Mouse (Mus musculus): ENCODE data around the gene Sesn3.
A peak's percentile ranks its signal among the peaks of the same experiment; 100 is the strongest.
"Not testable (repeated sequence)": the region's sequence is repeated elsewhere in the genome, so short reads cannot be mapped to it uniquely, and the experiment has no call there.

Sesn3 gene

DNA sequence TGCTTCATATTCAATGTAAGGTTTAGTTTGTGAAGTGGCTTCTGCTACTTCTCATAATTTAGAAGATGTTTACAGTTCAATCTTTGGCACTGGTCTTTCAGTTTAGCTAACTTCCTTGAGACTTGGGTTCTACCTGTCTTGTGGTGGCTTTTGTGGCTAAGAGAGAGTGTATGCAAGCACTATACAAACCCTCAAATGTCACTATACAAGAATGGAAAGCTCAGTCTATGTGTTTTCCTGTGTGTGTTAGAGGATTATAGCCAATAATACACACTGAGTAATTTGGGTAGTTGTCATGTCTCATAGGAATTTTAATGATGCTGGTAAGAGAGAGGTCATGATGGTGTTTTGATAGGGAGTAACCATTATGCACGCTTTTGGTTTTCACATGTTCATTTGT is 5.8 kb downstream of the Sesn3 start:
- DNase-seq: no peak

DNA sequence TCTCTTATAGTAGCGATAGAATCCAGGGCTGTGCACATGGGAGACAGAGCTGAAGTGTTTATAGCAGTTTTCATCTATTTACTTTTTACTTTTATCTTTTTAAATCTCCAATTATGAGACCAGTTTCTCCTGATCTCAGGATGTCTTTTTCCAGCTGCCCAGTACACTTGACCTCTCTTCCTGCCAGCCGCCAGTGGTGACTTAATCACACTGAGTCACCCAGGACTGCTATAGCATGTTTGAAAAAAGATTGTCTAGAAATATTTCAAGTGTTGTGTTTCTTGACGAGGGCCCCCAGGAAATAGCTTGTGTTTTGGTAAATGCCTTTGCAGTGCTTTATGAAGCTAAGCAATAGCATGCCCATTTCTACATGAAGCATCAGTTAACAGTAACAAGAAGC is 10.2 kb downstream of the Sesn3 start:
- DNase-seq: no peak

DNA sequence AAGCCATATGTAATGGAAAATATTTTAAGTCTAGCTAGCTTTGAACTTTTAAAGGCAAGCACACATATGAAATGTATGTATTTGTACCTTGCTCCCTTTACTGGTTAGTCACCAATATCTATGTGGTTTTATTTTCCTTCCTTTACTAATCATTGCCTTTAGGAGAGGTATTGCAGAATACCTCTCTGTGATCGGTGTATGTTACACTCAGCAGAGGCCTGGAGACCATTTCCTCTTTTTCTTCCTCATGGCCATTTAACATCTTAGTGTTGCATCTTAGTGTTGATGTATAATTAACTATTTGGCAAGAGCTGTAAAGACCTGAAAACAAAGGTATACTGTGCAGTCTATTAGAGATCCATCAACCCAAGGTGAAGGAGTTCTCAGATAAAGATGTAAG is 12.4 kb downstream of the Sesn3 start:
- DNase-seq: no peak

DNA sequence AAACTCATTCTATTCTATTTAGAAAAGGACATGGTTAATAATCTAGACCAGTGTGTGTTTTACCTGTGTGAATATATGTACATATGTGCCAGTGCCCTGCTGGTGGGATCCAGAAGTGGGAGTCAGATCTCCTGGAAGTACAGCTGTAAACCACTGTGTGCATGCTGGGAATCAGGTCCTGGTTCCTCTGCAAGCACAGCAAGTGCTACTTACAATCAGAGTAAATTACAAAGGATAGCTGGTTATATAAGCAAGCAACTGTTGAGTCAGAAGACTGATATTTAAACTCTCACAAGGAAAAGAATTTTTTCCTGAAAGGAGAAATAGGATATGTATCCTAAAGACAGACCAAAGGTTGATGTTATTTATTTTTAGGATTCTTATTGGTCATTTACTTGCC is 13.6 kb downstream of the Sesn3 start:
- no peak for DNase-seq

DNA sequence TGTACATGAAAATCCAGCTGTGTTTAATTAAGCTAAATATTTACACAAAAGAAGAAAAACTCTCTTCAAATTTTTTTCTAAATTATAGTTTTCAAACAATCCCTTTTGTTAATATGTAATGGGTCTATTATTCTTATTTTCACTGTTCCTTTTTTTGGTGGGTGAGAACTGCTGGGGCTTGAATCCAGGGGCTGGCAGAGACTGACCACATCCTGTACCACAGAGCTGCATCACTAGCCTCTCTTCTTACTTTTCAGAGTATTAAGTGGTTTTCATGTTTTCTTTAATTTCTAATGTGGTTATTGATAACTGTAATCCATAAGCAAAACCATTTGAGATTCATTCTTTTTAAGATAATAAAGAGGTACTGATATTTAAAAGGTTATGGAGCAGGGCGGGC is 19.0 kb downstream of the Sesn3 start:
- no peak for DNase-seq

DNA sequence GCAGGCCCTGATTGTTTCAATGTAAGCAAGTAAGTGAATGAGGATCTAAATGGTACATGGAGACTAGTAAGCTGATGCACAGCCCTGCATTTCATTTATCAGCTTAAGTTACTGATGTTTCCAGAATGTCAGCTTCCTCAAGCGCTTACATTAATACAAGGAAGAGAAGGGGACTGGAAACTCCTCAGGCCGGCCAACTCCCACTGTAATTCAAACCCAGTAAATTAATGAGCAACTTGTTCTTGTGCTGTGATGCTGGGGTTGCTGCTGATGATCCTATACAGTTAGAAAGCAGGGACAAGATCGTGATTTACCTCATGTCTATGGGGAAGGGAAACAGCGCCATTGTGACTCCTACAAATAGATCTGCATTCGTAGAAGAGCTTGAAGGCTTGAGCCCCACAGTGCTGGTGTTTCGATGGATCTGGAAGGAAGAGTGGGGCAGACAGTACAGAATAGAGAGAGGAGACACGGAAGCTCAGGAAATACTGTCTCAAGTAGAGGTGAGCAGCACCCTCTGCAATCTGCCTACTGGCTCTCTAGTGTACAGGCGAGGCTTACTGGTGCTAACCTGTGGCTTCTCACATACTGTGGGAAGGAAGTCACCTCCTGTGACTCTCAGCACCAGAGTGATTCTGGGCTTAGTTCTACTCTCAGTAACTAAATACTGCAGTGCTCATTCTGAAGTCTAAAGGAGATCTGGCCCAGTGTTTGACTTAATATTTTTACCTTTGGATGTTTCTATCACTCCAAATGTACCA is 21.0 kb downstream of the Sesn3 start:
- DNase-seq: no peak

DNA sequence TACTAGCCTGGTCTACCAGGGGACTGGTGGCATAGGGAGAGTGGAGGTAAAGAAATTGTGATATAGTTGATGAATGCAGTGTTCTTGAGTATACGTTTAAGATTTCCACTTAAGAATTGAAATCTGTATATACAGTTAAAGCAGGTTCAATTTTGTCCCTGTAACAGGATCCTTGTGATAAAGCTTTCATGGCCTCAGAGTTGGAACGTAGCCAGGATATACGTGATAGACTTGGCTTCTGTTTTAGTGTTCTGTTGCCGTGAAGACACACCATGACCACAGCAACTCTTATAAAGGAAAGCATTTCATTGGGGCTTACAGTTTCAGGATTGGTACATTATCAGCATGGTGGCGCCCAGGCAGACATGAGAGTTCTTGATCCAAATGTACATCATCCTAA is 22.3 kb downstream of the Sesn3 start:
- no peak for DNase-seq

DNA sequence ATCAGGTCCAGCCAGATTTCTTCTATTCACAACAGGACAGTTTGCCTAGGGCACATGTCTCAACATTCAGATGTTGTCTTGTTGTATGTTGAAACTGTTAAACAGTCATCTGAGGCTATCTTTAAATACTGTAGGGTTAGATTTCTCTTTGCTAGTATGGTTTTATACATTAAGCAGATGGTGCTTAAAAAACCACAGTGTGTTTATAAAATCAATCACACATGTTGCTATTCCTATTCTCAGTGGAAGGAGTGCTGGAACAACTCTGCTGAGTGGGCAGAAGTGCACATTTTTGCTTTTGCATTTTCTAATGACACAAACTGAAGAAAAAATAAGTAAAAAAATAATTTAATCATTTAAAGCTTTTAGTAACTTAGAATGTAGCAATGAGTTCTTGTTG is 25.0 kb downstream of the Sesn3 start:
- DNase-seq: no peak

DNA sequence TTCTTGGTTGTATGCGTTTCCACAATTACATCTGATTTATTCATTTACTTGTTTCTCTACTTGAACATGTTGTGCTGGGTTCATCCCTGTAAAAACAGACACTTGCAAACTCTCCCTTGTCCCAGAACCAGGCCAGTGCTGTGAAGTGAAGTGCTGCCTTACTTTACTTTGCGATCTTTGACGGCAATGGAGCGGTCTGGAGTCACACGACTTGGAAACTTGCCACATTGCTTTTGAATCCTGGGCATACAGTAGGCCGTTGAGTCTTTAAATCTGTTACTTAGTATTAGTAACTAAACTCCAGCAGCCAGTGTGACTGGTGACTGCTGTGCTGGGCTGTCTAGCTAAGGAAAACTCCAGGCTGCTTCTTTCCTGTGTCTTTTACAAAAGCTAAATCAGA is 25.9 kb downstream of the Sesn3 start:
- no peak for DNase-seq

DNA sequence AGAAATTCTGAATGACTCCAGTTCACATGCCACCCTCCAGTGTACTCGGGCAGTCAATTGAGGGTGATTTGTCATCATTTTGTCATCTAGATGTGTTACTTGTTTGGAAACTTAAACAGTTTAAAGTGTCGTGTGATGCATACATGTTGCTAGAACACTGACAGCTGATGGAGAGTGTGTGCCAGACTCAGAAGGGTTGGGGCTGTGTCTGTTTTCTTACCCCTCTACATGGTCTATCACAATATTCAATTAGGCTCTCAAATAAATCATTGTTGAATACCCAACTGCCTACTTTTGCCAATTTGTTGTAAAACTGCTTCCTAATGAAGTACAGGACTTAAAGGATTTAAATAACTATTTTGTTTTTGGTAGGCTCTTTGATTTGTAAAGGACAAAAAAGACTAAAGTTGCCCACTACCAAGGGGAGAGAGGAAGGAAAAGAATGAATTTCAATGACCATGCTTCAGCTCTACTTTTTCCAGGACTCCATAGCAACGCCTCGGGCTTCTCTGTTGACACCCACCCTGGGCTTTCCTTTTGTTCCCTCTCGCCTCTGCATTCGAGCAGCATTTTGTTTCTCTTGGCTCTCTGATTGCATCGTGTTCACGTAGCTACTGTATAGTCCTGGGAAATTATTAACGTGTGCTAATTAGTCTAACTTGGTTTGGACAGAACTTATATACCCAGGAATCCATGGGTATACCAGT is 29.5 kb downstream of the Sesn3 start:
- no peak for DNase-seq

DNA sequence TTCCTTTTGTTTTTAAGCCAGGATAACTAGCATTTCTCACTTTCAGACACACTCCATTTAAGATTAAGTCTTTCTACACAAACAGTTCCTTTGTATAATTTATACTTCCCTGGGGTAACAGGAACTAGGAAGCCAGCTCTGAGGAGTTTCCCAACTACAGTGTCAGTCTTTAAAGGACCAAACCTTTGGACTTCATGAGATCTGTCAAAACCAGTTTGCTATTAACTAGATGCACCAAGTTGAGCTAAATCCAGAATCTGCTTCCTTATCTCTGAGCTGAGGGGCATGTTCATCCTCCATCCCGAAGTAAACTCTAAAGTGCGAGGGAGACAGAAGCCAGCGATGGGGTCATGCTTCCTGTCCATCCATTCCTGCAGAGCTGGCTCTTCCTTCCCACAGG is 32.5 kb downstream of the Sesn3 start:
- DNase-seq: no peak

DNA sequence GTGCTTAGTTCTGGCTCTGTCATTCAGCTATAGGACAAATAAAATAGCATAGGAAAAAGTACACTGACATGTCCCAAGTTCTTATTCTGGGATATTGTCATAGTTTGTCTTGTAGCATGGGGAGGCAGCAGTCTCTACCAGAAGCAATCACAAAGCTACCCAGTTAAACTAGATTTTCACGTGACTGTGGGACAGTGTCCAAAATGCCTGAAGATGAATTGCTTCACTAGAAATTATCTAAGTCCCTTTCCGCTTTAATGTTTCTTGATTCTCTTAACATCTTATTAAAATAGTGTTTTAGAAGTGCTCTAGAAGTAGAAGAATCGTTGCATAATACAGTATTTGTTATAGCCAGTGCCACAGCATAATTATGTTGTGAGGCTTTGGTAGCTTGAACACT is 39.1 kb downstream of the Sesn3 start:
- no peak for DNase-seq

DNA sequence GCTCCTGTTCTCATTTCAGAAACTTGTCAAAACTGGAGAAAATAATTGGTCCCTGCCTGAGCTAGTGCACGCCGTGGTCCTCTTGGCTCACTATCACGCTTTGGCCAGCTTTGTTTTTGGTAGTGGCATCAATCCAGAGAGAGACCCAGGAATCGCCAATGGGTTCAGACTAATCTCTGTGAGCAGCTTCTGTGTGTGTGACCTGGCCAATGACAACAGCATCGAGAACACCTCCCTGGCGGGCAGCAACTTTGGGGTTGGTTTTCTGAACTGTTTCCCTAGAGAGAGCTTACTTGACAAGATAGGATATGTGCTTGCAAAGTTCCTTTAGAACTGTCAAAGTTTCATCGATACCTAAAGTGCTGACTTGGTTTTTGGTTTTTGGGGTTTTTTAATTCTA is 39.6 kb downstream of the Sesn3 start:
- DNase-seq: no peak

DNA sequence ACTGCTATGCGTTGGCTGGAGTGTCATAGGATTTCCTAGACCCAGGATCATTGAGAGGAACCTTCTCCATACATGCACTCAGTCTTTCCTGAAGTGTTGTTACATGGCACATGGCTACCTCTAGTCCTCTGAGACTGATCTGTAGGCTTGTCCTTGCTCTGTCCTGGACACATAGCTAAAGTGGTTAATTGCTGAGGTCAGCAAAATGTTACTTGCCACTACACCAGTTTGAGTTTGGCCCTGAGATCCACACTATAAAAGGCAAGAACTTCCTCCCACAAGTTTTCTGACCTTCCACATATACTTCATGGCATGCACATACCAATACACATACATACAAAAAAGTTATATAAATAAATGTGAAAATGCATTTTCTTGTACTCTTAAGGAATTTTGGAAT is 41.8 kb downstream of the Sesn3 start:
- no peak for DNase-seq

DNA sequence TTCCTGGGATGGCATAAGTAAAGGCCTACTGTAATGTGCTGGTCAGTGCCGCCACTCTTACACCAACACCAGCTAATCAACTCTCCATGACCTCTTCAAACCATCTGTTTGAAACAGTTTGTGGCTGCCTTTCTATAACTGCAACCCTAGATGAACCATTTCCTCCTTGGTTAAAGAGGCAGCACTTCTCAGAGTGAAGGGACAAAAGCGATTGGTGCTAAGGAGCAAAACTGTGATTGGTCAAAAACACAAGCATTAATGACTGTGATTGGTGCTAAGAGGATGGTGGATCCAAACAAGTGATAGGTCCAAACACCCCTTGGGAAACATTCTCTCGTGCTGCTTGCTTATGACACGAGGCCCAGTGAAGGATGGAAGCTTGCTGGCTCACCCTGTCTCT is 61.0 kb downstream of the Sesn3 start:
- no peak for DNase-seq

DNA sequence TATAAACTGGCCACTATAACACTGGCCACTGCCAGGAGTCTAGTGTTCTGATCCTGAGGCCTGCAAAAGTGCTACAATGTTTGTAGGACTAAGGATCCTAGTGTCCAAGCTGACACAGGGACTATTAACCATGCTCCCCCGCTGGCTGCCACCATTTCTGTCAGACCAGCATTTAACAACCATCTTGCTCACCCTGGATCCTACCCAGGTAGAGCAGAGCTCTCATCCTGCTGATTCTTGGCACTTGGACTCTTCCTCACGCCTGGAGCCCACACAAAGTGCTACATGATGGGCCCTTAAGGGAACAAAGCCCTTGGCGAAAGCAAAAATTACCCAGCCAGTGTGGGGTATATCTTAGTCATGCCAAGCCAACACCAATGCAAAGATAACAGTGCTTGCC is 62.0 kb downstream of the Sesn3 start:
- no peak for DNase-seq

DNA sequence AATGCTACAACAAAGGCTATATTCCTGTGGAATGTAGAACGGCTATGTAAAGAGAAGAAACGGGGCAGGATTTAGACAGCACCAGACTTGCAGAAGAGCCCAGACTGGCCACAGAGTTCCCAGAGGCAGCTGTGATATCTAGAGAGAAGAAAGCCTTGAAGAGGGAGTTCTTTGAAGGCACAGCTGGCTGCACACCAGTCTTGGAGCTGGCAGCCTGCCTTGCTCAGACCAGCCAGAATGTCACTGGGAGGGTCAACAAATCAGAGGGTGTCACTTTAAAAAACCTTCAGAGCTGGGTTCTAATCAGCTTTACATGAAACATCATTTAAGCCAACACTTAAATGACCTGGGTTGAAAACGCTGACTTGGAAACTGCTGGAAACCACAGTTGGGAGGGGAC is 63.8 kb downstream of the Sesn3 start:
- DNase-seq: no peak

DNA sequence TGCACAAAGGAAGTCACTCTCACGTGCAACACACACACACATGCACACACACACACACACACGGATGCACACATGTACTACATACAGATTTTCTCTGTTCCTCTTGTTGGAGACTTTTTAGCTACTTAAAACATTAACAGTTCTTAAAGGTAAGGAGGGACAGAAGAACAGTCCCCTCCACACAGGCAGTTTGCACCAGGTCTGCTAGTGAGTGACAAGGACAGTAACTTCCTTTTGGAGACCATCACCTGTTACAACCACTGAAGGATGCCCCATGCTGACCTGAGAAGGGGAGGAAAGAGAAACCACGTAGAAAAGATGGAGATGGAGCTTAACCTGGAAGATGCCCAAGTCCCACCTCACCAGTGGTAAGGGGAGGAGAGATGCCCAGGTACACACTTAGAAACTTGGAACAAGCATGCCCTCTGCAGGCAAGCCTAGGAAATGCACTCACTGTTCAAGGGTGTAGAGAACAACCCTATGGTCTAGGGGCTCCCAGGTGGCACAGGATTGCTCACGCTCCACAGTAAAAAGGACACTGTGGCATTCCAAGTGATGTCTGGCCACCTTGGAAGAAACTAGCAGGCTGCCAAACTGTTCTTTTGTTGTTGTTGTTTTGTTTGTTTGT is 67.3 kb downstream of the Sesn3 start:
- DNase-seq: peak; percentile 86

DNA sequence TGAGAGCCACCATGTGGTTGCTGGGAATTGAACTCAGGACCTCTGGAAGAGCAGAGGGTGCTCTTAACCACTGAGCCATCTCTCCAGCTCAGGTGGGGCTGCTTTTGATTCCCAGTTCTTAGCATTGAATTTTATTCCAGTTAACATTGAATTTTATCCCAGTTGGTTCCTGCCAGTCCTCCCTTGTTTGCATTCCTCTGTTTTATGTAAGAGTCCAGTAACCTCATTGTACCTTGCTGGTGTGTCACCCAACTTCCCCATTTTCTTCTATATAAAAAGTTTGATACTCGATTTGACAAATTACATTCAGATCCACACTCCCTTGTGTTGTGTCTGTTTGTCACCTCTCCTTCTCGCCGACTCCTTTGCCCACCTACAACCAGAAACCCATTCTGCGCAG is 71.0 kb downstream of the Sesn3 start:
- DNase-seq: not testable (repeated sequence)

DNA sequence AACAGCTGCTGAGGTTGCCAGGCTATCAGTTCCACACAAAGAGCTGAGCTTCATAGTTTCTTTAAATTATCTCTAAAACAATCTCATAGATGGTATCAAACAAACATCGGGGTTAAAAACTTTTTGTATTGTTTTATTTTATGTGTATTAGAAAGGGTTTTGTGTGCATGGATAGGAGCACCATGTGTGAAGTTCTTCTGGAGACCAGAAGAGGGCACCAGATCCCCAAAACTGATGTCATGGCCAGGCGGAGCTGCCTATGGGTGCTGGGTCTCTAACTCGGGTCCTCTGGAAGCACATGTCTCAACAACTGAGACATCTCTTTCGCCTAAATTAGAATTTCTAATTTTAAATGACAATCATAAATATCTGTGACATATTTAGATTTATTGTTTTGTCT is 73.5 kb downstream of the Sesn3 start:
- peak; percentile 33 for DNase-seq

DNA sequence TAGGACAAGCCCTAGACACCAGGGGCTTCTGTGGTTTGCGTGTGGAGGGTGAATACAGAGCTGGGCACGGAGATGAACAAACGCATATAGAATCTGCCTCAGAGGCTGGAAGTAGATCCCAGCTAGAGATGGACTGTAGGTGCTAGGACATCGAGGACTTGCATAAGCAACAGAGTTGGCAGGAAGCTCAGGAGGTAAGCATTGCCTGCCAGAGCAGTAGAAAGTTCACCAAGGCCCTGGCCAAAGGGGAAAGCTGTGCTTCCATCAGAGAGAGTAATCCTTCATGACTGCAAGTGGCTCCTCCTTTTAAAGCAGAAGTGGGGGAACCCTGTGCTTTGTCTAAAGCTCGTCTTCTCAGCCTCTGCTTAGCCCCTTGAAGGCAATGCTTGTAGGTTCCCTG is 74.5 kb downstream of the Sesn3 start:
- no peak for DNase-seq

DNA sequence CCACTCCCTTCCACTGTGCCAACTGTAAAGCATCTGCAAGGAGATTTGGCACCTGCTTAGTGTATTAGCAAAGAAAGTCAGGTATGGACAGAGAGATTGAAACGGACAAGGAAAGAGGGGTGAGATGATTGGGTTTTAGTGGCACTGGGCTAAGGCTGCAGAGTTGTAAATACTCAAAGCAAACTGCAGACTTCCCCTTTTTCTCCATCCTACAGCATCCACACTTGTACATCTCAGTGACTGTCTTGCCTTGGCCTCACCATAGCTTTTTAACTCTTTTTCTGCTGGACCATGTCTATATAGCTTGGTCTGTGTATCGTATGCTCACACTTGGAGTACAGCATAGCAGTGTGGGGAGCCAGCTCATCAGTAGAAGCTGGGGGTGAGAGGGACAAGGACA is 75.9 kb downstream of the Sesn3 start:
- DNase-seq: no peak

DNA sequence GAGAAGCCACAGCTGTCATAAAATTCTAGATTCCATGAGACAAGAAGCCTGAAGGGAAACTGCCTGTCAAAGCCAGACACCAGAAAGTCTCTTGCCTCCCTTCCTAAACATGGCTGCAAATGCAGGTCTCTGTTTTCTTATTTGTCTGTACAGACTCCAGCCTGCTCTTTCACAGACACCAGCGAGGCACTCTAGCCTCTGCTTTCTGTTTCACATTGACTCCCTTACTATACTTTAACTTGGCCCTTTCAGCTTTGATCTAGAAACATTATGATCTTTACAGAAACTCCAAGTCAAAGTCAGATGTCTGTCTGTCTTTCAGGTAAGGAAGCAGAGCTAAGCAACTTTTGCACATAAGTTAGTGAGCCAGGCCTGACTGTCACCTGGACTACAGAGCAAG is 77.5 kb downstream of the Sesn3 start:
- DNase-seq: no peak

DNA sequence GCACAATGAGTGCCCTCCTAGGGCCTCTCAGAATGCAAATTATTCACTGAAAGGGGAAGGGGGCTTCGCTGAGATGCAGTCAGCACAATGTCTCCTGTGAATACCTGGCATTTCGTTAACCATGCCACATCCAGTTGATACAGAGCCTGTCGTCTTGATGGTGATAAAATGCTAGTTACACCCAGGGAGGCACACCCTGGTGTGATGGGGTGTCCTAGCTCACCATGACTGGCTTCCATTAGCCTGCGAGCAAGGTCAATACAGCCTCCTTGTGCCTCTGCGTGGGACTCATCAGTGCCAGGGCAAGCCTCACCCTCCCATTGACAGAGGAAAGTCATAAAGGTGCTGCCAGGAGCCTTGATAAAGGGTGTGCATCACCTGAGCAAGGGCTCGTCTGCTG is 80.0 kb downstream of the Sesn3 start:
- no peak for DNase-seq

DNA sequence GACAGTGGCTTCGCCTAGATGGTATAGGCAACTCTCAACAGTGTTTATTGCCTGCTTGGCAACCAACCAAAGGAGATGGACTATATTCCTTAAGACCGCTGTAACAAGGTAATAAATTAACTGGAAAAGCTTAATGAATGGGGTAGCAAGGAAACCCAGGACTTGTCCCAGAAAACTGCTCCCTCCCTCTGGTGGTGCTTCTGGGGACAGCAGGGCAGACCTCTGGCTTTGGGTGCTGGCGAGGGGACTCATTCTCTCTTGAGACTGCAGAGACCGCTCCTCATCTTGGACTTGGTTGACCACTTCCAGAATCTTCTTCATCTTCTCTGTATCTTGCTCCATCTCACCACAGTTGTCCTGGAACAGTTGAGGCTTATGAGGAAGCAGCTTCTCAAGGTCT is 82.2 kb downstream of the Sesn3 start:
- DNase-seq: no peak

Measured in thymus, postnatal 25 days (tissue).